Mouse (Mus musculus): Measurements from ENCODE around the gene Gm39115. TPM values are rescaled to one million over a fixed set of nuclear protein-coding genes. Genes with fewer than 3 reads are reported as not detected.
"Not testable (repeated sequence)": the region's sequence is repeated elsewhere in the genome, so short reads cannot be mapped to it uniquely, and the experiment has no call there.

Gm39115 gene
- polyA plus RNA-seq (2015; fragmentation: Nextera tagmentation; extraction: Ambion mirVana): not detected in 2 replicates

DNA sequence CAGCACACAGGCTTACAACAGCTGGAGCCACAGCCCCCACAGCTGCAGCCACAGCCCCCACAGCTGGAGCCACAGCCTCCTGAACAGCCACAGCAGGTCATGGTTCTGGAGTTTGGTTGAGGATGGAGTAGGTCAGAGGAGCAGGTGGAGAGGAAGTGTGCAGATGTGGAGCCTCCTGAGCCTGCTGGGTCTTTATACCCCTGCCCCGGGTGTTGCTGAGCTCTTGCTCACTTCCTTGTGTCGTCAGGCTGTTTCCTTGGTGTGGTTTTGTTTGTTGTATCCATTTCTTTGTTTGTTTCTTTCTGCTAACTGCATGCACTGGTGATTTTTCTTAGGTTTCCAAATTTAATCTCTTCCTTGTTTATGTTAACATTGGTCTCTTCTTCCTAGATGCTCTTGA lies at the start of gene Gm39115:
Gm39115 (minus strand) TSS at position 101 of the 400 bp plus-strand sequence.
- WGBS: 38% methylated on average over 2 of the region's 2 CpGs
- not testable (repeated sequence) for H3K27me3 ChIP-seq; H3K27ac ChIP-seq; H3K4me3 ChIP-seq; H3K9ac ChIP-seq; H3K9me3 ChIP-seq (replicated peaks); ATAC-seq (replicated peaks; ENCODE audit: insufficient number of reproducible peaks, insufficient read depth, low FRiP score, low read depth); H3K36me3 ChIP-seq; H3K4me2 ChIP-seq; H3K4me1 ChIP-seq (replicated peaks)

DNA sequence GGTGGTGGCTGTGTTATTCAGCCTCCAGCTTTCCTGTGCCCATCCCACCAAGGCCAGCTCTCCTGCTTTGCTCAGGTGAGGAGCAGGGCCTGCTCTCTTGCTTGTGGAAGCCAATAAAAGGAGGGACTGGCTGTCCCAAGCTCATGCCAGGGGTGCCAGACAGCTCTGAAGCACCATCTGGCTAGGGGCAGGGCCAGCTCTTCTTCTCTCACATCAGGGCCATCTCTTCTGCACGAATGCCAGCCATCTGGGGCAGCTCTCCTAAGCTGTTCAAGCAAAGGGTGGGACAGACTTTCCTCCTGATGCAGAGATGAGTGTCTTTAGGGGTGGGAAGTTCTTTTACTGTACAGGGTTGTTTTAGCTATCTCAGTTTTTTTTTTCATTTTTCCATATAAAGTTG lies 45.2 kb upstream of the Gm39115 start:
- no peaks in the 10 kb centered on the region for H3K4me1 ChIP-seq (replicated peaks)
- ATAC-seq (replicated peaks; ENCODE audit: insufficient number of reproducible peaks, insufficient read depth, low FRiP score, low read depth): no peak
- H3K9me3 ChIP-seq (replicated peaks): no peaks in the 10 kb centered on the region
- H3K4me2 ChIP-seq: no peak overlapping the region
- H3K4me3 ChIP-seq: no peak overlapping the region
- H3K9ac ChIP-seq: no peak overlapping the region
- WGBS: 30% methylated on average over 1 of the region's 1 CpGs
- no peak overlapping the region for H3K27ac ChIP-seq
- no peaks in the 10 kb centered on the region for H3K27me3 ChIP-seq
- H3K36me3 ChIP-seq: no peaks in the 10 kb centered on the region

DNA sequence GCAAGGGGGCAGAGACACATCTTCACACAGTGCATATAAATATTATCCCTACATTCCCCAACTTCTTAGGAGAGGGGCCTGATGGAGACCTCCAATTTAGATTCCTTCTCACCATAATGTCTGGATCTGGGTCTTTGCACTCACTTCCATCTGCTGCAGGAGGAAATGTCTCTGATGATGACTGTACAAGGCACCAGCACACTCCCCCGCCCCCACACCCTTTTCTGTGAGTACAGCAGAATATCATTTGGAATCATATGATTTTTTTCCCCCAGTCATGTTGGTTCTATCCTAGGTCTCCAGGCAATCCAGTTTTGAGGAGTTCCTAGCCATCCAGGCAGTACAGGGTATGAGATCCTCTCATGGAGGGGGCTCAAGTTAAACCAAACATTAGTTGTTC lies 42.9 kb upstream of the Gm39115 start:
- Histone ChIP-seq H3K36me3 (no peaks in the 10 kb centered on the region), H3K9me3 (replicated peaks) (no peaks in the 10 kb centered on the region), H3K4me3 (no peak overlapping the region), H3K27ac (no peak overlapping the region), H3K4me1 (replicated peaks) (no peaks in the 10 kb centered on the region), H3K9ac (no peak overlapping the region), H3K4me2 (no peak overlapping the region), H3K27me3 (no peaks in the 10 kb centered on the region)
- no peak for ATAC-seq (replicated peaks; ENCODE audit: insufficient number of reproducible peaks, insufficient read depth, low FRiP score, low read depth)
- WGBS: 64% methylated on average over 1 of the region's 1 CpGs

DNA sequence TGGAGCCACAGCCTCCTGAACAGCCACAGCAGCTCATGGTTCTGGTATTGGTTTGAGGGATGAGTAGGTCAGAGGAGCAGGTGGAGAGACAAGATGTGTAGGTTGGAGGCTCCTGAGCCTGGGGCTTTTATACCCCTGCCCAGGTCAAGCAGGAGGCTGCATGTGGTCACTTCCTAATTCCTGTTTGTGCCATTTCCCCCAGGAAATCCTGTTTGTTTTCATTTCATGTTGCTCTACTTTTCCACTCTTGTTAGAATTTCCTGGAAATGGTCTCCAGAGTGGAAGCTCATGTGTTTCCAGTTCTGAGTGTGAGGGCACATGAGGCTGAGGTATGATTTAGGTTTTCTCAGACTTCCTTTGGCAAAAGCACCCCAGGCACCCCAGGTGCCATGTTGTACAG lies 40.1 kb upstream of the Gm39115 start, which contains the start of gene Krtap5-2:
Krtap5-2 (minus strand) TSS at position 101 of the 400 bp plus-strand sequence.
- ATAC-seq (replicated peaks; ENCODE audit: insufficient number of reproducible peaks, insufficient read depth, low FRiP score, low read depth); H3K27ac ChIP-seq; H3K4me3 ChIP-seq; H3K9ac ChIP-seq; H3K4me2 ChIP-seq; H3K27me3 ChIP-seq; H3K4me1 ChIP-seq (replicated peaks); H3K9me3 ChIP-seq (replicated peaks); H3K36me3 ChIP-seq: not testable (repeated sequence)

DNA sequence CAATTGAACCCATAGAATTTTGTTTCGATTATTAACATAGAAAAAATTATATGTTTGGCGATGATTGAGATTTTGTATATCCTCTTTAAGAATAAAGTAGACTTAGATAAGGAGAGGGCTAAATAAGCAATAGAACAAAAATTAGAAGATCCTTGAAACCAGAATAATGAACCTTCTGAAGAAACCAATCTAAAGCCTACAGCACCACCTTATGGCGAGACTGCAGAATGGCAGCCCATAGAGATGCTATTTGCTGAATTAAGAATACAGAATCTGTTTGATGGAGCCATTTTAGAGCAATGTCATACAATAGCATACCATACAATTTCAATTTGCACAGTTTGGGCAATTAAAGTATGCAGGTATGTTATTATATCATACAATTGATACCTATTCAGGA lies 34.0 kb upstream of the Gm39115 start:
- no peak overlapping the region for H3K9ac ChIP-seq
- no peak overlapping the region for H3K4me3 ChIP-seq
- H3K9me3 ChIP-seq (replicated peaks): no peaks in the 10 kb centered on the region
- ATAC-seq (replicated peaks; ENCODE audit: insufficient number of reproducible peaks, insufficient read depth, low FRiP score, low read depth): no peak
- no peaks in the 10 kb centered on the region for H3K4me1 ChIP-seq (replicated peaks)
- peaks cover 7% of the 10 kb centered on the region; the same call in 1 of the 2 replicates for H3K27me3 ChIP-seq
- H3K27ac ChIP-seq: no peak overlapping the region
- WGBS: 42% methylated on average over 3 of the region's 3 CpGs
- no peak overlapping the region for H3K4me2 ChIP-seq
- H3K36me3 ChIP-seq: no peaks in the 10 kb centered on the region

DNA sequence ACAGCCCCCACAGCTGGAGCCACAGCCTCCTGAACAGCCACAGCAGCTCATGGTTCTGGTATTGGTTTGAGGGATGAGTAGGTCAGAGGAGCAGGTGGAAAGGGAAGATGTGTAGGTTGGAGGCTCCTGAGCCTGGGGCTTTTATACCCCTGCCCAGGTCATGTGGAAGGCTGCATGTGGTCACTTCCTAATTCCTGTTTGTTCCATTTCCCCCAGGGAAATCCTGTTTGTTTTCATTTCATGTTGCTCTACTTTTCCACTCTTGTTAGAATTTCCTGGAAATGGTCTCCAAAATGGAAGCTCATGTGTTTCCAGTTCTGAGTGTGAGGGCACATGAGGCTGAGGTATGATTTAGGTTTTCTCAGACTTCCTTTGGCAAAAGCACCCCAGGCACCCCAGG lies 29.8 kb upstream of the Gm39115 start, which contains the start of gene Gm4553:
Gm4553 (minus strand) TSS at position 101 of the 400 bp plus-strand sequence.
- not testable (repeated sequence) for H3K9me3 ChIP-seq (replicated peaks); H3K9ac ChIP-seq; H3K4me2 ChIP-seq; H3K27ac ChIP-seq; H3K4me1 ChIP-seq (replicated peaks); ATAC-seq (replicated peaks; ENCODE audit: insufficient number of reproducible peaks, insufficient read depth, low FRiP score, low read depth); H3K4me3 ChIP-seq; H3K36me3 ChIP-seq; H3K27me3 ChIP-seq

DNA sequence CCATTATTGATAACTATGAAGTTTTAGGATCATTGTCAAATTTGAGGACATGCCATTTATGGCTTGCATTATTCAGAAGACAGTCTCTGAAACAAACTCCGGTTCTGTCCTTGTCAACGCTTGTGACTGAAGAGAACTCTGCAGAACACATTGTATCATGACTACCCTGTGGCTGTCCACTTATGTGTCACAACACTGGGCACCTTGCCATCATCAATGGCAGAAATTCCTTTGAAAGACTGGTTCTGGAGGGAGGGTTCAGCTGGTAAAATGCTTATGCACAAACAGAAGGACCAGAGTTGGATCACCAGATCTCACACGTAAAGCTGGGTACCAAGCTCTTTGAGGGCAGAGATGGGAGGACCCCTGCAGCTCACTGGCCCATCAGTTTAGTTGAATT lies 23.5 kb upstream of the Gm39115 start:
- Histone ChIP-seq H3K4me1 (replicated peaks) (no peaks in the 10 kb centered on the region), H3K36me3 (no peaks in the 10 kb centered on the region), H3K4me3 (no peak overlapping the region), H3K27me3 (no peaks in the 10 kb centered on the region; the same call in 1 of the 2 replicates), H3K9ac (no peak overlapping the region), H3K27ac (no peak overlapping the region), H3K4me2 (no peak overlapping the region), H3K9me3 (replicated peaks) (no peaks in the 10 kb centered on the region)
- 87% methylated on average over 3 of the region's 3 CpGs for WGBS
- no peak for ATAC-seq (replicated peaks; ENCODE audit: insufficient number of reproducible peaks, insufficient read depth, low FRiP score, low read depth)

DNA sequence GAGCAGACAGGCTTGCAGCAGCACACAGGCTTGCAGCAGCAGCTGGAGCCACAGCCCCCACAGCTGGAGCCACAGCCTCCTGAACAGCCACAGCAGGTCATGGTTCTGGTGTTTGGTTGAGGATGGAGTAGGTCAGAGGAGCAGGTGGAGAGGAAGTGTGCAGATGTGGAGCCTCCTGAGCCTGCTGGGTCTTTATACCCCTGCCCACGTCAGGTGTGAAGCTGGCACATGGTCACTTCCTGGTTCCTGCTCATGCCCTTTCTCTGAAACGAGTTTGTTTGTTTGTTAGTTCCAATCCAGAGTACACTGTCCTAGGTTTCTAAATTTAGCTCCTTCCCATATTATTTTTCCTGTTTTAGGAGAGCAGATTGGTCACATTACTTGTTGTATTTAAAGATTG lies 21.2 kb upstream of the Gm39115 start, which contains the start of gene Gm29735:
Gm29735 (minus strand) TSS at position 101 of the 400 bp plus-strand sequence.
- WGBS: 43% methylated on average over 2 of the region's 2 CpGs
- not testable (repeated sequence) for H3K9ac ChIP-seq; H3K4me1 ChIP-seq (replicated peaks); H3K4me3 ChIP-seq; H3K27ac ChIP-seq; H3K36me3 ChIP-seq; H3K9me3 ChIP-seq (replicated peaks); ATAC-seq (replicated peaks; ENCODE audit: insufficient number of reproducible peaks, insufficient read depth, low FRiP score, low read depth); H3K4me2 ChIP-seq; H3K27me3 ChIP-seq

DNA sequence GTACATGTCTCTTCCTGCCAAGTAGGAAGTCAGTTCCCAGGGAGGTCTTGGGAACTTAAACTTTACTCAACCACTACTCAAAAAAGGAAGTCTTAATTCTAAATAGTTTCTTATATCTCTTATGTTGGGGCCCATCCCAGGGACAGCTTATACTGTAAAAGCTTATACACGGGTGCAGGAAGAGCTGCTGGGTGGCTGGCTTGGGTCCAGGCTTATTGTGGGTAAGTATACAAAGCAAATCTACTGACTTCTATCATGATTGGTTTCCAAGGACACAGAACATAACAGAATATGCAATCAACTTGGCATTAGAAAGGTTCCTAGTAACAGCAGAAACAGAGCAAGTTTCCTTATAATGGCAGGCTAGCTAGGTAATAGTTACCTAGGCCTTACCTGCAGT lies 19.5 kb upstream of the Gm39115 start:
- H3K4me1 ChIP-seq (replicated peaks): no peaks in the 10 kb centered on the region
- H3K9ac ChIP-seq: no peak overlapping the region
- no peaks in the 10 kb centered on the region for H3K36me3 ChIP-seq
- no peak overlapping the region for H3K4me2 ChIP-seq
- no peak overlapping the region for H3K27ac ChIP-seq
- 48% methylated on average over 1 of the region's 1 CpGs for WGBS
- ATAC-seq (replicated peaks; ENCODE audit: insufficient number of reproducible peaks, insufficient read depth, low FRiP score, low read depth): no peak
- no peaks in the 10 kb centered on the region; the same call in 1 of the 2 replicates for H3K27me3 ChIP-seq
- no peak overlapping the region for H3K4me3 ChIP-seq
- no peaks in the 10 kb centered on the region for H3K9me3 ChIP-seq (replicated peaks)

DNA sequence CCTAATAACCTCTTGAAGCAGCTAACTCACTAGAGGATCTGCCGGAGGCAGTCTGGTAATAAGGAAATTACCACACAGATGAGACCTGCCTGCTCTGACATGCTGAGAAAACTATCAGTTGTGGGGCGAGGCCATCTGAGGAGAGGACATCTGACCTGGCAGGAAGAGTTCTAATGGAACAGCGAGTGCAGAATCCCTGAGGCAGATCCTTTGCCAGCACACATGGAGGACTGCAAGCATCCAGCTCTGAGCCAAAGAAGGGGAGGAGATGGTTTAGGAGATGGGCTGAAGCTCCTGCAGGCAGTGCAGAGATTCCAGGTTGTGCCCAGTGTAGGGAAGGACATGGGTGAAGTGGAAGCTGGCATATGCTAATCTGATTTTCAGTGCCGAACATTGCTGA lies 16.4 kb upstream of the Gm39115 start:
- 74% methylated on average over 4 of the region's 4 CpGs for WGBS
- no peak overlapping the region for H3K4me3 ChIP-seq
- H3K9me3 ChIP-seq (replicated peaks): no peaks in the 10 kb centered on the region
- no peak for ATAC-seq (replicated peaks; ENCODE audit: insufficient number of reproducible peaks, insufficient read depth, low FRiP score, low read depth)
- H3K4me1 ChIP-seq (replicated peaks): no peaks in the 10 kb centered on the region
- no peaks in the 10 kb centered on the region; the same call in 1 of the 2 replicates for H3K27me3 ChIP-seq
- no peak overlapping the region for H3K4me2 ChIP-seq
- H3K36me3 ChIP-seq: no peaks in the 10 kb centered on the region
- no peak overlapping the region for H3K27ac ChIP-seq
- H3K9ac ChIP-seq: no peak overlapping the region

DNA sequence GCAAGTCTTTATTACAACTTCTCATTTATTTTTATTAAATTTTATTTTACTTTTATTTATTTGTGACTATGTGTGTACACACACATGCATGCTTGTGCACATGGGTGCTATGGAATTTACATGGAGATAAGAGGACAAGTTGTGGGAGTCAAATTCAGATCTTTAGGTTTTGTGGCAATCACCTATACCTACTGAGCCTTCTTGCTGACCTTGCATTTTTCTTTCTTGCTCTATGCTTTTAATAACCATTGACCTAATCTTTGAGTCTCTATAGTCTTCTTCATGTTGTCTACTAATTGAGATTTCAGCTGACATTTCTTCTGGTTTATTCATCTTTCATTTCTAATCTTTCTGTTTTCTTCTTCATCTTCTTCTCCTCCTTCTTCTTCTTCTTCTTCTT lies 12.8 kb upstream of the Gm39115 start:
- H3K4me3 ChIP-seq: no peak overlapping the region
- no peak overlapping the region for H3K4me2 ChIP-seq
- no peak overlapping the region for H3K27ac ChIP-seq
- H3K4me1 ChIP-seq (replicated peaks): no peaks in the 10 kb centered on the region
- no peaks in the 10 kb centered on the region for H3K36me3 ChIP-seq
- peaks cover 10% of the 10 kb centered on the region; the same call in 1 of the 2 replicates for H3K27me3 ChIP-seq
- no peak overlapping the region for H3K9ac ChIP-seq
- no peak for ATAC-seq (replicated peaks; ENCODE audit: insufficient number of reproducible peaks, insufficient read depth, low FRiP score, low read depth)
- H3K9me3 ChIP-seq (replicated peaks): no peaks in the 10 kb centered on the region

DNA sequence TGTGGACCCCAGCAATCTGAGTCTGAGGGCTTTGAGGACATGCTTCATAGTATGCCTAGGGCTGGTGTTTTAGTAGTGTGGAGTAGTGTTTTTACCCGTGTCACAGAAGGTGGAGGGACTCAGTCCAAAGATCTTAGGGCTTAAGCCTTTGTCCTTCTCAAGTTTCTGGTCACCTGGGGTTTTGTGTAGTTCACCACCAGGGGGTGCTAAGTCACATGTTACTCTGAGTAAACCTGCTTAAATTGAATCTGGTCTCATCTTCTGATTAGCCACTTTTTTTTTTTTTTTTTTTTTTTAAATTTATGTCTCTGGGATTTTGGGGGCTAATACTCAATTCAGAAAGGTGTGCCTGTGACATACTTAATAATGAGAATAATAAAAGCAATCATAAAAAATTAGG lies 10.2 kb upstream of the Gm39115 start:
- Histone ChIP-seq H3K9ac (no peak overlapping the region), H3K4me1 (replicated peaks) (no peaks in the 10 kb centered on the region), H3K36me3 (no peaks in the 10 kb centered on the region), H3K4me3 (no peak overlapping the region), H3K27ac (no peak overlapping the region), H3K4me2 (no peak overlapping the region), H3K27me3 (peaks cover 10% of the 10 kb centered on the region; the same call in 1 of the 2 replicates), H3K9me3 (replicated peaks) (no peaks in the 10 kb centered on the region)
- WGBS: 3% methylated on average over 1 of the region's 1 CpGs
- ATAC-seq (replicated peaks; ENCODE audit: insufficient number of reproducible peaks, insufficient read depth, low FRiP score, low read depth): no peak

Data from heart, embryonic 15.5 days (tissue).